Mouse (Mus musculus): ENCODE results near the gene Smg9.

GRCm38 (mm10) chr7:24373538-24374379 is 25.7 kb upstream of the Smg9 start:
- TF ChIP-seq HCFC1 (IDR thresholded peaks at IDR 0.05; ENCODE audit: borderline replicate concordance, insufficient read depth, low read length) (no peak), ZNF384 (IDR thresholded peaks at IDR 0.05; ENCODE audit: low read depth, low read length) (no peak), MAFK (IDR thresholded peaks at IDR 0.05; ENCODE audit: insufficient read depth, low read depth, low read length) (no peak), ZC3H11A (IDR thresholded peaks at IDR 0.05; ENCODE audit: borderline replicate concordance, low read depth, low read length) (no peak), CHD2 (IDR thresholded peaks at IDR 0.05; ENCODE audit: low read depth, low read length) (no peak)

All from ES-E14 (cell line).